Mouse (Mus musculus) embryonic fibroblast, embryonic 13.5 days (primary cell): ENCODE data around the gene Rabep1. TPM values are rescaled to one million over a fixed set of nuclear protein-coding genes. Genes with fewer than 3 reads are reported as not detected.
"Not testable (repeated sequence)": the region's sequence is repeated elsewhere in the genome, so short reads cannot be mapped to it uniquely, and the experiment has no call there.

Experiments
- H3K27ac ChIP-seq: 2 replicates; pipeline ENCODE4 v1.5.1; 2012; ENCODE audit warnings: low read length, control low read depth, inconsistent platforms; ENCODE audit not compliant: insufficient read depth
- H3K4me1 ChIP-seq: 2 replicates; pipeline ENCODE4 v1.6.1; 2011; ENCODE audit warnings: low read length; ENCODE audit not compliant: control insufficient read depth, insufficient read depth
- H3K4me3 ChIP-seq: 2 replicates; pipeline ENCODE4 v1.5.1; 2011; ENCODE audit warnings: mild to moderate bottlenecking, control low read depth, low read length; ENCODE audit not compliant: insufficient read depth
- CTCF ChIP-seq: IDR thresholded peaks from 2 replicates; pipeline ENCODE4 v1.5.1; 2011; ENCODE audit warnings: mild to moderate bottlenecking, control low read depth, low read length, moderate library complexity, borderline replicate concordance; ENCODE audit not compliant: insufficient read depth
- POLR2A ChIP-seq: IDR thresholded peaks from 2 replicates; pipeline ENCODE4 v1.6.1; 2011; ENCODE audit warnings: low read depth, mild to moderate bottlenecking, control low read depth, low read length, moderate library complexity
- polyA plus RNA-seq: library from polyadenylated mRNA; stranded (reverse); fragments of >200 nt; gene quantifications from 2 replicates; pipeline ENCODE4 v1.2.4, GENCODE M21; 2011; ENCODE audit warnings: low read depth; ENCODE audit not compliant: missing spikeins, insufficient read length

The Rabep1 gene
- polyA plus RNA-seq, 1 experiment, result 54.8 TPM

DNA sequence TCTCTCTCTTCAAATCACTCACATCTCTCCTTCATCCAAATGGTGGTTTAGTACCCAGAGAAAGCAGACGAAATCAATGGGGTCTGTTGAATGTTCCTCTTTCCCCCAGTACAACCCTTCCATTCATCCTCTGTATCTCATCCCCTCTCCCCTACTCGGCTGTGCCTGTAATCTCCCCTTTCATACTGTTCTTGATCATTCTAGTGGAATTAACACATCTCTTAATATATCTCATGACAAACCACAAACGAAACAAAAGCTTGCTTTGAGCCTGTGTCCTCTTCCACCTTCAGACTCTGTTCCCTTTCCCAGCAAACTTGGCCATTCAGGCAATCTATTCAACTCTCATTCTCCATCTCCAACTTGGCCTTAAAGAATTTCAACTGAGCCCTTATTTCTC lies 13.4 kb upstream of the Rabep1 start:
- Histone ChIP-seq H3K4me3 (no peak overlapping the region), H3K4me1 (peaks cover 2% of the 10 kb centered on the region; the same call in 1 of the 2 replicates), H3K27ac (no peak overlapping the region)
- TF ChIP-seq POLR2A, result no peak
- no peak for TF ChIP-seq CTCF

DNA sequence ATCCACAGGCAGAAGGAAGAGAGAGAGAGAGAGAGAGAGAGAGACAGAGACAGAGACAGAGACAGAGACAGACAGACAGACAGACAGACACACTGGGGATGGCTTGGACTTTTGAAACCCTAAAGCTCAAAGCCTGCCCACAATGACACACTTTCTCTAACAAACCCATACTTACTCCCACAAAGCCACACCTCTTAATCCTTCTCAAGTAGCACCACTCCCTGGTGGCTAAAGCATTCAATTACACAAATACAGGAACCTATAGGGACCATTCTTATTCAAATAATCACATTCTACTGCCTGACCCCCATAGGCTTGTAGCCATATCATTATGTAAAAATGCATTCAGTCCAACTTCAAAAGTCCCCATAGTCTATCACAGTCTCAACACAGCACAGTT lies 11.2 kb upstream of the Rabep1 start:
- TF ChIP-seq CTCF (no peak), POLR2A (no peak)
- Histone ChIP-seq H3K4me1 (peaks cover 2% of the 10 kb centered on the region; the same call in 1 of the 2 replicates), H3K27ac (no peak overlapping the region), H3K4me3 (no peak overlapping the region)

DNA sequence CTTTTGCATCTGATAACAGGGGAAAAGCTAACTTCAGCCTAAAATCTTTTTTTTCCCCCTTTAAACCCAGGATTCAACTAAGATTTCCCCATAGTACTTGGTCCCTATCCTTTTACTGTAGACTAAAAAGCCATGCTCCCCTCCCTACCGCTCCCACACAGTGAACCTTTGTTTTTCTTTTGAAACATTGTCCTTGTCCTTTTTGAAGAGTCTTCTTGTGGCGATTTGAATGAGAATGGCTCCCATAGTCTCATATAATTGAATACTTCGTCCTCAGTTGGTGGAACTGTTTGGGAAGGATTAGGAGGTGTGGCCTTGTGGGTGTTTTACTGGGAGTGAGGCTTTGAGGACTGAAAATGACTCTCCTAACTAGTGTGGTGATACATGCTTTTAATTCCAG lies 10.7 kb upstream of the Rabep1 start:
- no peak overlapping the region for H3K27ac ChIP-seq
- no peak for TF ChIP-seq POLR2A
- TF ChIP-seq CTCF, result no peak
- no peak overlapping the region for H3K4me3 ChIP-seq
- H3K4me1 ChIP-seq, result peaks cover 1% of the 10 kb centered on the region; the same call in 1 of the 2 replicates

DNA sequence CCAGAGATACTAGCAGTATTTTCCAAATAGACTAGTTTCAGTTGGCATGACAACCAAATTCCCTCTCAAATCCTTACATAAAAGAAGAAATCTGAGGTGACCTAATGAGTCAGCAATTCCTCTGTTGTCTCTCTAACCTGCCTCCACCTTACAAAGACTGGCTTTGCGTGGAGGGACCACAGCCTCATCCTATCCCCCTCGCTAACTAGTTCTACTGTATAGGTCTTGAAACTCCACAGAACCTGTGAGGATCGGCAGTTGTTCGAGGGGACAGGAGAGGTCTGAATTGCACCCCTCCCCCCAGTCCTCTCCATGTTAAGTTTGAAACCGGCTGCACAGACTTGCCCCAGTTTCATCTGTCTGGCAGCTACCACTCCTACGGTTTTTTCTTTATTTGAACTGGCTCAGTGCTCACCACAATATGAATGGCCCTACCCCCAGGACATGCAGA lies 9.2 kb upstream of the Rabep1 start:
- H3K4me1 ChIP-seq, result no peaks in the 10 kb centered on the region
- TF ChIP-seq CTCF (no peak), POLR2A (no peak)

GRCm38 (mm10) chr11:70837031-70837430 lies 7.5 kb upstream of the Rabep1 start:
- H3K4me1 ChIP-seq, result no peaks in the 10 kb centered on the region
- no peak overlapping the region for H3K27ac ChIP-seq
- no peak for TF ChIP-seq CTCF
- TF ChIP-seq POLR2A, result no peak
- no peak overlapping the region for H3K4me3 ChIP-seq

More for the DNA sequence above, 9.2 kb upstream of the Rabep1 start:
- H3K27ac ChIP-seq, result no peak overlapping the region
- no peak overlapping the region for H3K4me3 ChIP-seq

- TF ChIP-seq CTCF, result no peak
- TF ChIP-seq POLR2A, result no peak
- H3K4me1 ChIP-seq, result no peaks in the 10 kb centered on the region
- no peak overlapping the region for H3K27ac ChIP-seq
- no peak overlapping the region for H3K4me3 ChIP-seq
Observed at GRCm38 (mm10) chr11:70838610-70839009, 6.0 kb upstream of the Rabep1 start.

DNA sequence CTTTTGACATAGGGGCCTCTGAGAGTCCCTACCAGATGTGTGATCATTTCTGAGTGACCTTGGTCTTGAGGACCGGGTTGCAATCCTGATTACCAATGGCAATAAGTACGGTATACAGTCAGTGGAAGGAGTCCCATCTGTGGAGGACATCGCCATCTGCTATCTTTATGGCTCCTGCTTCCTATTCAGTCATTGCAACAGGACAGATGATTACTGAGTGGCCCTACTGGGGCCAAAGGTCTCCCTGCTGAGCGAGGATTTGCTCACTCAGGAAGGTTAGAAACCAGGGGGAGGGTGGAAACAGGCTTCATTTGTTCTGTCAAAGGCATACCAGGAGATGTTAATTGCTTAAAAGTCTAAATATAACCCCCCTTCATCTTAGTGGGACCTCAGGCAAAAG lies 1.6 kb upstream of the Rabep1 start:
- Histone ChIP-seq H3K27ac (no peak overlapping the region), H3K4me1 (peaks cover 4% of the 10 kb centered on the region; the same call in 1 of the 2 replicates), H3K4me3 (no peak overlapping the region)
- TF ChIP-seq POLR2A, result no peak
- TF ChIP-seq CTCF, result no peak

- Histone ChIP-seq H3K4me3 (peak overlapping the region; percentile 41), H3K27ac (0 out of 2 replicates have a peak overlapping the region, but pooled peaks have one; percentile 29), H3K4me1 (peaks cover 4% of the 10 kb centered on the region; the same call in 1 of the 2 replicates)
- TF ChIP-seq POLR2A (no peak), CTCF (no peak)
Observed at GRCm38 (mm10) chr11:70843701-70844551, 652 bp upstream of the Rabep1 start.

DNA sequence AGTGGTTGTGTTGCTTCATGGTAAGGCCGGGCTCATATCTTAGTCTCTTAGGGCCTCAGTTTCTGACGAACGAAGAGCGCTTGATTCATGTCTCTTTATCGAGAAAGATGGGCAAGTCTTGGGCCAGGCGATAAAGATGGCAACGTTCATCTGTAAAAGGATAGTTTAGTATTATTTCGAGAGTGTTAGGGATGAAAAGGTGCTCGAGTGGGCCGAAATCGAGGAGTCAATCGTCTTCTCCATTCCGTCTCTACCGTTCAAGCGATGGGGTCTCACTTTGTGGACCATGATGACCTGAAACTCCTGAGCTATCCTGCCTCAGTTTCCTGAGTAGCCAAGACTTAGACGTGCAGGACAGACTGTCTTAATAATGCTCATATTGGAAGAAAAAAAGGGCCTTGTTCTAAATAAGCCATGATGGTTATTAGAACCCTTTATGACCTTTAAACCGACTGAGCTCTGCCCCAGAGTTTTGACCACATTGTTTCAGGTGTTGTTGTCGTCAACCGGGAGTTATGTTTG lies 940 bp downstream of the Rabep1 start:
- Histone ChIP-seq H3K27ac (peak overlapping the region; percentile 54), H3K4me3 (peak overlapping the region; percentile 97), H3K4me1 (peaks cover 4% of the 10 kb centered on the region; the same call in 1 of the 2 replicates)
- TF ChIP-seq POLR2A (no peak), CTCF (no peak)

- peak overlapping the region; percentile 97 for H3K4me3 ChIP-seq
- TF ChIP-seq POLR2A, result no peak
- TF ChIP-seq CTCF, result no peak
- peaks cover 4% of the 10 kb centered on the region; the same call in 1 of the 2 replicates for H3K4me1 ChIP-seq
- no peak overlapping the region for H3K27ac ChIP-seq
Observed at GRCm38 (mm10) chr11:70846029-70846428, 1.5 kb downstream of the Rabep1 start.

GRCm38 (mm10) chr11:70860371-70860770 lies 15.8 kb downstream of the Rabep1 start:
- H3K4me1 ChIP-seq, result no peaks in the 10 kb centered on the region
- H3K27ac ChIP-seq, result no peak overlapping the region
- no peak for TF ChIP-seq CTCF
- TF ChIP-seq POLR2A, result no peak
- H3K4me3 ChIP-seq, result no peak overlapping the region

GRCm38 (mm10) chr11:70863204-70863603 lies 18.6 kb downstream of the Rabep1 start:
- H3K4me3 ChIP-seq, H3K27ac ChIP-seq, H3K4me1 ChIP-seq: not testable (repeated sequence)
